Mouse (Mus musculus): Measurements from ENCODE around the gene Adcy9.

- TF ChIP-seq CTCF (conservative IDR thresholded peaks at IDR 0.05 in 1 of 2, IDR thresholded peaks at IDR 0.05 in 1 of 2; ENCODE audit: low read depth in 2 of 2, low read length in 2 of 2): no peak
- TF ChIP-seq CHD2 (IDR thresholded peaks at IDR 0.05; ENCODE audit: low read length): no peak
- TF ChIP-seq ELF1 (IDR thresholded peaks at IDR 0.05; ENCODE audit: low read depth, low read length): no peak
- no peak for TF ChIP-seq E2F4 (IDR thresholded peaks at IDR 0.05; ENCODE audit: insufficient replicate concordance, low read depth, low read length)
- no peak for TF ChIP-seq POLR2A (IDR thresholded peaks at IDR 0.05; ENCODE audit: low read depth, low read length)
- TF ChIP-seq MYC (IDR thresholded peaks at IDR 0.05; ENCODE audit: low read depth, low read length): no peak
- TF ChIP-seq ZMIZ1 (IDR thresholded peaks at IDR 0.05; ENCODE audit: low read depth, low read length): no peak
- no peak for TF ChIP-seq SMC3 (IDR thresholded peaks at IDR 0.05; ENCODE audit: low read depth, low read length)
- TF ChIP-seq ETS1 (conservative IDR thresholded peaks at IDR 0.05; ENCODE audit: low read depth, low read length): no peak
- no peak for TF ChIP-seq HCFC1 (IDR thresholded peaks at IDR 0.05; ENCODE audit: low read depth, low read length)
- no peak for TF ChIP-seq MAX (IDR thresholded peaks at IDR 0.05; ENCODE audit: low read length)
- no peak for TF ChIP-seq SIN3A (IDR thresholded peaks at IDR 0.05; ENCODE audit: low read length)
- TF ChIP-seq TBP (conservative IDR thresholded peaks at IDR 0.05; ENCODE audit: low read depth, low read length): no peak
- no peak for TF ChIP-seq MAZ (IDR thresholded peaks at IDR 0.05; ENCODE audit: low read depth, low read length)
Observed at GRCm38 (mm10) chr16:4422991-4423390, 2.7 kb upstream of the Adcy9 start.
